Mouse (Mus musculus) cerebellum, postnatal 36 days (tissue): ENCODE measurements around the gene Gabrb1.
A peak's percentile ranks its signal among the peaks of the same experiment; 100 is the strongest.

Experiments used
- DNase-seq, 2 experiments: peaks; one replicate each; pipeline ENCODE4 v3.0.0; 2021 to 2022; ENCODE audit warnings: mixed read lengths in 2 of 2

Gabrb1 gene

GRCm38 (mm10) chr5:71830342-71830741 lies 172.4 kb downstream of the Gabrb1 start:
- no peak for DNase-seq

- DNase-seq, result no peak
Measured at GRCm38 (mm10) chr5:71842241-71842640, 184.3 kb downstream of the Gabrb1 start.

GRCm38 (mm10) chr5:71898214-71898613 lies 240.3 kb downstream of the Gabrb1 start:
- DNase-seq, result no peak

GRCm38 (mm10) chr5:71903399-71903798 lies 245.5 kb downstream of the Gabrb1 start:
- DNase-seq, result no peak

- DNase-seq, result no peak
Measured at GRCm38 (mm10) chr5:71914028-71914427, 256.1 kb downstream of the Gabrb1 start.

- no peak for DNase-seq
Measured at GRCm38 (mm10) chr5:71915711-71916110, 257.8 kb downstream of the Gabrb1 start.

- peak in 1 of 2 experiments; percentile 12 for DNase-seq
Measured at GRCm38 (mm10) chr5:71917206-71917605, 259.3 kb downstream of the Gabrb1 start.

- no peak for DNase-seq
Measured at GRCm38 (mm10) chr5:71923636-71924035, 265.7 kb downstream of the Gabrb1 start.

GRCm38 (mm10) chr5:71926336-71926735 lies 268.4 kb downstream of the Gabrb1 start:
- DNase-seq, result no peak

- DNase-seq, result no peak
Measured at GRCm38 (mm10) chr5:71930036-71930435, 272.1 kb downstream of the Gabrb1 start.

- DNase-seq, result no peak
Measured at GRCm38 (mm10) chr5:71951398-71951797, 293.5 kb downstream of the Gabrb1 start.

- peak in 1 of 2 experiments; percentile 9 for DNase-seq
Measured at GRCm38 (mm10) chr5:71955070-71955685, 297.3 kb downstream of the Gabrb1 start.

- no peak for DNase-seq
Measured at GRCm38 (mm10) chr5:71964876-71965432, 307.0 kb downstream of the Gabrb1 start.

- DNase-seq, result no peak
Measured at GRCm38 (mm10) chr5:71965529-71965928, 307.6 kb downstream of the Gabrb1 start.

GRCm38 (mm10) chr5:71970140-71970800 lies 312.4 kb downstream of the Gabrb1 start:
- no peak for DNase-seq

- no peak for DNase-seq
Measured at GRCm38 (mm10) chr5:71972831-71973230, 314.9 kb downstream of the Gabrb1 start.

GRCm38 (mm10) chr5:71976133-71976532 lies 318.2 kb downstream of the Gabrb1 start:
- no peak for DNase-seq

GRCm38 (mm10) chr5:71976571-71977061 lies 318.7 kb downstream of the Gabrb1 start:
- peak; percentile 55 to 58 for DNase-seq

- no peak for DNase-seq
Measured at GRCm38 (mm10) chr5:71986561-71986960, 328.6 kb downstream of the Gabrb1 start.

GRCm38 (mm10) chr5:71986983-71987398 lies 329.1 kb downstream of the Gabrb1 start:
- peak; percentile 40 to 66 for DNase-seq

GRCm38 (mm10) chr5:71999466-71999865 lies 341.6 kb downstream of the Gabrb1 start:
- DNase-seq, result no peak

GRCm38 (mm10) chr5:72003811-72004435 lies 346.0 kb downstream of the Gabrb1 start:
- no peak for DNase-seq

GRCm38 (mm10) chr5:72036954-72037353 lies 379.0 kb downstream of the Gabrb1 start:
- DNase-seq, result no peak
